In the genomic region with DNA sequence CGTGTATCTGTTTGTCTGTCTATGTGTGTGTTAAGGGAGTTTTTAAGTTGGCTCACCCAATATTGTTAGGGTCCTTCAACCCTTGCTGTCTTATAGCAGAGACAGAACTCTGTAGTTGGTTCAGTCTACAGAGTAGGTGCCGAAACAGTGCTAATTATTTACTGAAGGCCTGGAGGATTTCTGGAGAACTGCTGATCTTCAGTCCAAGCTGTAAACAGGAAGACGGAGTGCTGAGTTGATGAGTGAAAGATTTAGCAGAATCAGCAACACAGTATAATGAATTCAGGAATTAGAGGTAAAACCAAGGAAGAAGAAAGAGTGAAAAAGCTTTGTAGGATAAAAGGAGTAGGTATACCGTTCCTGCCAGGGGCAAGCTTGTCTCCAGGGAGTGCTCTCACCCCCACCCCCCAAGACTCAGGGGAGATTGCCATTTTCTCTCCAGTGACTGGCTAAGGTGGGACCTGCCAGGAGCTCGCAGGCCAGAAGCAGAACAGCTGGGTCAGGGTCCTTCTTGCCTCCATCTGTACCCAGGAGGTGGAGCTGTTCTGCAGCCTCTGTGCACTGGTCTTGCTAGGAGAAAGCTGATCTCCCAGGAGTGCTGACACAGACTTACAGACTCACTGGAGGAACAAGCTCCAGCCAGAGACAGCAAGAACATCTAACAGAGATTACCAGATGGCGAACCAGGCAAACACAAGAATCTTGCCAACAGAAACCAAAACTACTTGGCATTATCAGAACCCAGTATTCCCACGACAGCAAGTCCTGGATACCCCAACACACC, we compare ENCODE assay signal across 8 mouse cellular contexts. TPM values are rescaled to one million over a fixed set of nuclear protein-coding genes. Genes with fewer than 3 reads are reported as not detected.
DNase-seq lines count a peak whose midpoint lies in the region; ATAC-seq lines count a peak whose summit lies in the region.

No protein-coding gene starts in this region.

- ATAC-seq in liver, embryonic 12.5 days: no peak

- WGBS in liver, embryonic 12.5 days (ENCODE audit: insufficient replicate concordance): 40% methylated on average over 7 of the region's 7 CpGs
- WGBS in heart, embryonic 10.5 days: 51% methylated on average over 7 of the region's 7 CpGs

- no peaks in the 10 kb centered on the region for H3K9me3 ChIP-seq in liver, embryonic 12.5 days (replicated peaks)
- no peaks in the 10 kb centered on the region for H3K9me3 ChIP-seq in heart, embryonic 10.5 days

- H3K4me2 ChIP-seq in liver, embryonic 12.5 days: no peak overlapping the region

- no peak overlapping the region for H3K4me3 ChIP-seq in liver, embryonic 12.5 days
- no peak overlapping the region for H3K4me3 ChIP-seq in heart, embryonic 10.5 days

- no peaks in the 10 kb centered on the region for H3K4me1 ChIP-seq in liver, embryonic 12.5 days
- no peaks in the 10 kb centered on the region for H3K4me1 ChIP-seq in heart, embryonic 10.5 days

- DNase-seq in liver (peak; percentile 4), ZHBTc4 (ENCODE audit: low read depth, low spot score) (peak; percentile 55)
- peak; percentile 76 for DNase-seq in heart, embryonic 10.5 days (ENCODE audit: low spot score)
- DNase-seq in layer of hippocampus, adult 8-10 months (ENCODE audit: low spot score in 2 of 2): peak; percentile 6 to 29
- DNase-seq in thymus, postnatal 36 days: peak; percentile 17 to 23
- no peak for DNase-seq in urinary bladder, postnatal 10 days (ENCODE audit: low spot score)
- DNase-seq in cerebellum, adult 18-20 months: no peak

- H3K36me3 ChIP-seq in liver, embryonic 12.5 days: no peaks in the 10 kb centered on the region
- H3K36me3 ChIP-seq in heart, embryonic 10.5 days: no peaks in the 10 kb centered on the region

- no peak overlapping the region for H3K27ac ChIP-seq in liver, embryonic 12.5 days
- no peak overlapping the region for H3K27ac ChIP-seq in heart, embryonic 10.5 days

- H3K27me3 ChIP-seq in liver, embryonic 12.5 days (replicated peaks): no peaks in the 10 kb centered on the region
- no peaks in the 10 kb centered on the region for H3K27me3 ChIP-seq in heart, embryonic 10.5 days (ENCODE audit: insufficient read depth, poor library complexity, severe bottlenecking)

- H3K9ac ChIP-seq in liver, embryonic 12.5 days: no peak overlapping the region

RNA-seq across cellular contexts. Expression of a gene that starts 13.9 kb away (rescaled TPM):
- 0.48 and 1.7 TPM in 2 replicates for polyA plus RNA-seq in liver, embryonic 12.5 days (2016; fragmentation: Nextera tagmentation; extraction: Ambion mirVana)
- polyA plus RNA-seq in heart, embryonic 10.5 days (2016; fragmentation: Nextera tagmentation; extraction: Ambion mirVana): not detected in 2 replicates
- under 1 TPM in 2 of 4 experiments, not detected in 2; 0.18 to 0.50 TPM for total RNA-seq in layer of hippocampus, adult 8-10 months (2022)

RNA-seq across cellular contexts. Expression of a gene that starts 25.4 kb away (rescaled TPM):
- polyA plus RNA-seq in liver, embryonic 12.5 days (2016; fragmentation: Nextera tagmentation; extraction: Ambion mirVana): 1.3 and 1.4 TPM in 2 replicates
- polyA plus RNA-seq in heart, embryonic 10.5 days (2016; fragmentation: Nextera tagmentation; extraction: Ambion mirVana): 0.17 and 0.33 TPM in 2 replicates
- 1 to 10 TPM in 1 of 4 experiments, under 1 TPM in 3; 0.47 to 1.1 (median 0.67) TPM for total RNA-seq in layer of hippocampus, adult 8-10 months (2022)

RNA-seq across cellular contexts. Expression of a gene that starts 35.6 kb away (rescaled TPM):
- polyA plus RNA-seq in liver, embryonic 12.5 days (2016; fragmentation: Nextera tagmentation; extraction: Ambion mirVana): not detected in 2 replicates
- not detected in 2 replicates for polyA plus RNA-seq in heart, embryonic 10.5 days (2016; fragmentation: Nextera tagmentation; extraction: Ambion mirVana)
- total RNA-seq in layer of hippocampus, adult 8-10 months (2022): under 1 TPM in 1 of 4 experiments, not detected in 3; 0.10 TPM

RNA-seq across cellular contexts. Expression of a gene that starts 54.7 kb away (rescaled TPM):
- 0.26 and 0.31 TPM in 2 replicates for polyA plus RNA-seq in liver, embryonic 12.5 days (2016; fragmentation: Nextera tagmentation; extraction: Ambion mirVana)
- not detected in 2 replicates for polyA plus RNA-seq in heart, embryonic 10.5 days (2016; fragmentation: Nextera tagmentation; extraction: Ambion mirVana)
- total RNA-seq in layer of hippocampus, adult 8-10 months (2022): under 1 TPM in 1 of 4 experiments, not detected in 3; 0.82 TPM

Comparison
In these comparisons a context has a peak if more than half of its experiments do, and no peak if none do; other contexts are left out.
1. DNase-seq: peak in liver (single experiment), ZHBTc4 (single experiment), heart, embryonic 10.5 days (single experiment), layer of hippocampus, adult 8-10 months (2 of 2) and thymus, postnatal 36 days (2 of 2); none in urinary bladder, postnatal 10 days (single experiment) and cerebellum, adult 18-20 months (0 of 2).